Mouse (Mus musculus) liver, embryonic 14.5 days (tissue): ENCODE data around the gene Cd2.

Experiments
- CTCF ChIP-seq: IDR thresholded peaks from 2 replicates; pipeline ENCODE4 v1.5.1; 2016; ENCODE audit warnings: antibody characterized with exemption, low read depth, control low read depth
- EP300 ChIP-seq: IDR thresholded peaks from 2 replicates; pipeline ENCODE4 v1.6.1; 2016; ENCODE audit warnings: antibody characterized with exemption, low read depth

GRCm38 (mm10) chr3:101314954-101315353, 27.2 kb upstream of the Cd2 start:
- peak; percentile 40; the same call in 1 of the 2 replicates for TF ChIP-seq CTCF
- TF ChIP-seq EP300, result no peak
